Mouse (Mus musculus) right cerebral cortex, adult 2 months (tissue): Measurements from ENCODE around the gene Vipr2.
A peak's percentile ranks its signal among the peaks of the same experiment; 100 is the strongest.

ENCODE experiments used
- DNase-seq, 2 experiments: peaks; one replicate each; pipeline ENCODE4 v3.0.0; 2021 to 2022; ENCODE audit warnings: low spot score in 2 of 2

The Vipr2 gene

DNA sequence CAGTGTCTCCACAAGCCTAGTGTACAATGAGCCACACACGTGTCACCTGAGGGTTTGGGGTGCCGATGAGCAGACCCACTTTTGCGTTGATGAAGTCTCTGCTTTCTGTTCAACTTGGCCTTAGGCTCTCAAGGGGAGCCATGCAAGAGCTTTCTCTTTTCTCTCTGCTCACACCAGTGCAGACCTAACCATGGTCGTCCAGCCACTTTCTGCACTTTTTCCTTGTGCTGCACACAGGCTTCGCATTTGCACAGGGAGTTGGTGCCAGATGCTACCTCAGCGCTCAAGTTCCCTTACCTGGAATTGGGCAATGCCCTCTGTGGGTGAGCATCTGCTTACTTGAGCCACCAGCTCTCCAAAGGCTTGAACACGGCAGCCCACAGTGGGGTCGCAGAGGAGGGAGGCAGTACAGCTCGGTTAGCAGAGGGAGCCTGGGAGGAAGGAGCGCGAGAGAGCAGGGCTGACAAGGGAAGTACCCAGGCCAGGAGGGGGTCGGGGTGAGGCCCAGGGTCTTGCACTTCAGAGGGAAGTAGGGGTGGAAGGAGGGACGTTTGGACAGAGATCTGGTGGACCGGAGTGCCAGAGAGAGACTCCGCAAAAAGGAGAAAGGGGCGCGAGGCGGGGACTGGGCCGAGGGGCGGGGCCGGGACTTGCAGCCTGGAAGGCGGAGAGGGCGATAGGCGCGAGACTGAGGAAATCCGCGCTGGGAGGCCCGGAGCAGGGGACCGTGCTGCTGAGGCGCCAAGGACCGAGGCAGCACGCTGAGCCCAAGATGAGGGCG lies at the start of gene Vipr2:
Gene Vipr2, plus strand, starts transcription at position 653 of the 781 bp plus-strand sequence.
- DNase-seq, result peak in 1 of 2 experiments; percentile 7

DNA sequence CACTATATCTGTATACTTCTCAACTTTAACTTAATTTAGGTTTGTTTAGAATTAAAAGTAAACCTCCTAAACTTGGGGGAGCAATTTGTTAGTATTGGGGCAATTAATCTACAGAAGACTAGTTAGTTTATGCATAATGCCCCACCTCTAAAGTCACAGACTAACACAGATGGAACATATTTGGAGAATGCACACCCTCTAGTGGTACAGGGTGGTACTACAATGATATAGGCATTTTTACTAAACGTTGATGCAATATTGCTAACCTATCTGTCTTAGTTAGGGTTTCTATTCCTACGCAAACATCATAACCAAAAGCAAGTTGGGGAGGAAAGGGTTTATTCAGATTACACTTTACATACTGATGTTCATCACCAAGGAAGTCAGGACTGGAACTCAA lies 49.4 kb upstream of the Vipr2 start:
- DNase-seq, result no peak

DNA sequence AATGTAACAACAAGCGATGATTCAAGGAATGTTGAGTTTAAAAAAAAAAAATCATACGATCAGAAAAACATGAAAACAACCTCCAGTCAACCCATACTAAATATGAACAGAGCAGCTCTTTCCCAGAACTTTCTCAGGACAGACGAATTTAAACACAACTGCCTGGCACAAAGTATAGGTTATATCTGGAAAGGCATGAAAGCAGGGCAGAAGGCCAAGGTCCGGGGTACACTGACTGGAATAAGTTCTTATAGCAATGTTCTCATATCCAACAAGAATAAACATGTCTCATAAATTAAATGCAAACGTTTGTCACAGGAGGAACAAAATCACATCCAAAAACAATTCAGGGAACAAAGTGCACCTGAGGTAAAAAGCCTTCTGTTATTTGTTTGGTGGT lies 42.2 kb upstream of the Vipr2 start:
- no peak for DNase-seq

DNA sequence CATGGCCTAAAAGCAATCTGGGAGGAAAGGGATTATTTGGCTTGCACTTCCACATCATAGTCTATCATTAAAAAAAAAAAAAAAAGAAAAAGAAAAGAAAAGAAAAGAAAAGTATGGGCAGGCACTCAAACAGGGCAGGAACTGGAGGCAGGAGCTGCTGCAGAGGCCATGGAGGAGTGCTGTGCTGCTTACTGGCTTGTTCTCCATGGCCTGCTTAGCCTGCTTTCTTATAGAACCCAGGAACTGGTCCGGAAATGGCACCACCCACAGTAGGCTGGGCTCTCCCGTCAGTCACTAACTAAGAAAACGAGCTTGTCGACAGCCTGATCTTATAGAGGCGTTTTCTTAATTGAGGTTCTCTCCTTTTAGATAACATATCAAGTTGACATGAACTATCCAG lies 32.7 kb upstream of the Vipr2 start:
- DNase-seq, result no peak

DNA sequence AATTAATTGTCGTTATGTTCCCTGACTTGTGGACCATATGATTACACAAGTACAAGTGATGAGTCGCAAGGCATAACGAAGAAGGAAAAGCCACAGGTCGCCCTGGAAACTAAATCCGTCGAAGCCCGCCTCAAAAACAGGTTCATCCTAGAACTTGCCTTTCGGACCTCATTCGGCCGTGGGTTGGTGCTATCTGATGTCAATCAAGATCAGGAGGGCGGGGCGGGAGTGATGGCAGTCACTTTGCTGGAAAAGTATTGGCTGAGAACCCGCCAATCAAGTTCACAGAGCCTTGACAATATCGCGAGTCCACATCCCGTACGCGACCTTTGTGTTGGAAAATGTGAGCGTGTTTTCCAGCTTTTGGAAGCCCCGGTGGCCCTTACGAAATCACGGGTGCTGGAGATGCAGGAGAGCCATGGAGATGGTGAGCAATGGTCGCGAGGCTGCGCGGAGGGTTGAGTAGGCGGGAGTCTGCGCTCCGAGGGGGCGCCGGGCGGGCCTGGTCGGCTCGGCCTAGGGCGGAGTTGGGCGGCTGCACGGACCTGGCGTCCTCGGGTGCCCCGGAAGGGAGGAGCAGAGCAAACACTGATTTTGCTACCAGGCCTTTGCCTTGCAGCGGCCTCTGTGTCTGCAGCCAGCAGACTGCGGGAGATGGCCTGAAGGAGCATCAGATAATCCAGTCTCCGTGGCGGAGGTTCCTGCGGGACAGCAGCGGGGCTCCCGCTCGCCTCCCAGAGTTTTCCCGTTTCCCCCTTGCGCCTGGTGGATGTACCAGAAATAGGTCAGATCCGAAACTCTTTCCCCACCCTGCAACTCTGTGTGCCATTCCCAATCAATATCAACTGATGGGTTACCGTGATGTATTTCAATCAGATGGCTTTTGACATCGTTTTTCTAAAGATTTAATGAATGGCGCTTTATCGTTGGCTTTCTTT lies 29.8 kb upstream of the Vipr2 start, which contains the start of gene Zfp386:
Gene Zfp386, plus strand, starts transcription at position 285 of the 938 bp plus-strand sequence.
- peak; percentile 99 to 100 for DNase-seq

DNA sequence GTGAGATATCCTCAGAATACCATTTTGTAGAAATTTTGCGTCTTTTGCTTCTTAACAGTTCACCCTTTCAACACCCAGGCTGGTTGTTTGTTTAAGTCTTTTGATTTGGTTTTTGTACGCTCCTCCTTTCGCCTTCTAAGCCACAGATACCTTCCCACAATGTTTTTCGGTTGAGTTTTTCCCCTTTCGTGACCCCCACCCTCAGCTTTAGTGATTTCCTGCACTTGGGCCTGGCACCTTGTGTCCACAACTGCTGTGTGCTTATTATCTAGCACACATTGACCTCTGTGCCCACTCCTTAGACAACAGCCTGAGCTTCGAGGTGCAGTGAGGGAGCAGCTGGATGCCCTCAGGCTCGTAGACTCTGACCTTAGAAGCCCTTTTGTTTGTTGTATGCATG lies 28.8 kb upstream of the Vipr2 start:
- no peak for DNase-seq

DNA sequence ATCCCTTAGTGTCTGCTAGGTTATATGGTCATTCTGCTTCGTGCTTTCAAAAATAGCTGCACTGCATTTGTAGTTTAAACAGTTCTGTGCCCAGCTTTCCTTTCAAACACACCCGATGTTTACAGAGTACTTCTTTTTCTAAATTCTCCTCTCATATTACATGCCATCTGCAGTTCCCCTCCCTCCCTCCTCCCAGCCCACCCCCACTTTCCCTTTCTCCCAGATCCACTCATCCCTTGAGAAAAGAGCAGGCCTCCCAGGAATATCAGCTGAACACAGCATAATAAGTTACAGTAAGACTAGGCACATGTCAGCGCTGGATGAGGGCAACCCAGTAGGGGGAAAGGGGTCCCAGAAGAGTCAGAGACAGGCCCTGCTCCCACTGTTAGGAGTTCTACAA lies 28.3 kb upstream of the Vipr2 start:
- DNase-seq, result no peak

DNA sequence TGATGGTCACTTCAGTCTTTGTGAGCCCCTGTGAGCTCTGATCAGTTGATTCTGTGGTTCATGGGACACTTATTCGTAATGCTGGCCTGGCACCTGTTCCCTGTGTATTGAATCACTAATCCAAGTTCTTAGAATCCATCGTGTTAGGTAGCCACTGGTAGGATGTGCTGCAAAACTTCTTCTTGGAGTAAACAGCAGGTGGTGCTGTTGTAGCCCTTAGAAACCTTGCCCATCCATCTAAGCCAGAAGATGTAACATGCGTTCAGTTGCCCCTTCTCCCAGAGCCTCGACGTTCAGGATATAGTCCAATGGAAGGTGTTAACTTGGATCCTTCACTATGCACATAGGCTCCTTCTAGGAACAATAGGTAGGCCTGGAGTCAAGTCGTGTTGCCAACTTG lies 27.8 kb upstream of the Vipr2 start:
- no peak for DNase-seq

DNA sequence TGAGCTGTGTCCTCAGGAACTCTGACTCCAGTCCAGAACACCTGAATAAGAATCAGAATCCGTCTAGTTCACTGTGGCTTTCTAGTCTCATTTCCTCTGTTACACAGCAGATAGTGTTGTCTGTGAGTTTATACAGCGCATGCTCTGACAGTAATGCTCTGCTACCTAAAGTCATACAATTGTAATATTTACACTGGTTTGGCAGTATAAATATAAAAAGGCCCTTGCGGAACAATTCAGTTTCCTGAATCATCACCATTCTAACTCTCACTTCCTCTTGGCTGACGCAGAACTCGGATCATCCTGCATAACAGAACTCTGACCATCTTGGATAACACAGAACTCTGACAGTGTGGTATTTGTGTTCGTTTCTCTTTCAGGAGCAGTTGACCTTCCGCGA lies 23.2 kb upstream of the Vipr2 start:
- DNase-seq, result no peak

DNA sequence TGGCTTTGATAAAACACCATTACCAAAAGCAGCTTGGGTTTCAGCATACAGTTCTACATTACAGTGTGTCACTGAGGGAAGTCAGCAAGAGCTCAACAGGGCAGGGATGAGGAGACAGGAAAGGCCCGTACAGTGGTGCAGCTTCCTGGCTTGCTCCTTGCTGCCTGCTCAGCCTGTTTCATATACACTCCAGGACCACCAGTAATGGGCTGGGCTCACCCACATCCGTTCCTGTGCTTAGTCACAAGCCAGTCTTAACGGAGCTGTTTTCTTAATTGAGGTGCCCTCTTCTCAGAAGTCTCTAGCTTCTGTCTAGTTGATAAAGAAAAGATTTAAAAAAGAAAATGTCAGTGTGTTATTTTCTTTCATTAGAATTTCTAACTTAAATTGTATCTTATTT lies 21.4 kb upstream of the Vipr2 start:
- no peak for DNase-seq

DNA sequence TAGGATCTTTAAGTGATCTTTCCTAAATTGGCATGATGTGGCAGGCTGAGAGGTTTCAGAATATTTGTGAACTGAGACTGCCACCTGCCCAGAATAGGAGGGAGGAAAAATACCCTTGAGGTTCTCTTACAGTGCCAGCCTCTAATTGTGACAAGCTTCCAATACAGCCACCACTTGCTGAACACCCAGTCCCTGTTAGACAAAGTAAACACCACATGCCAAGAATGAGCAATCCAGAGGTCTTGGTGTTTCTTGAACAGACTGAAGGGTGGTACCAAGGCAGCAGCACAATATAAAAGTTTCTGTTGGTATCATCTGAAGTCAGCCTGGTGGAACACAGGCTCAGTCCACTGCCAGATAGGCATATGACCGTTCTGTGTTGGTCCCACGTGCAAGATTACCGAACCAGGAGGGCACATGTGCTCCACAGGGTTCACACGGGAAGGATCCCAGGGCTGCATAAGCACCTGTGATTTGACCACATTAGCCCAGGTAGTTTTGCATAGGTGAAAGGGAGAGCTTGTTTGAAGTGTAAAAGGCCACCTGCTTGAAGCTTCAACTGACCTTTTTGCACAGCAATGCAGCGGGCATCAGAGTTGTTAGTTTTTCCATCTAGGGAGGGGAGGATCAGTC lies 15.8 kb upstream of the Vipr2 start:
- no peak for DNase-seq

DNA sequence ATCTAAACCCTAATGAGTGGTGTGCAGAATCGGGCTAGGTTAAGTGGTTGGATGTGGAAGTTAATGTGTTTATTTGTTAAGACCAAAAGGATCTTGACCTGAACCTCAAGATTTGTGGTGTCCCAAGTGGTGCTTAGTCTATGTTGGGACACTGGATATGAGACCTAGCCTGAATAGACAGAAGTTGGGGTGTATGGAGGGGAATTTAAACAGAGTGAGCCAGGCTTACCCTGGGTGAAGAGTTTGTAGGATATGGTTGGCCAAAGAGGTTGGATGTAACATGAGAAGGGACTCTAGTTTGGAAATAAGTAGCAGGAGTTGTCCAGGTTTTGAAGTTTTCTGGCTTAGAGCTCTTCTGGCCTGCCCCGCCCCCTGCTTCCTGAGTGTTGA lies 15.3 kb upstream of the Vipr2 start:
- DNase-seq, result no peak

DNA sequence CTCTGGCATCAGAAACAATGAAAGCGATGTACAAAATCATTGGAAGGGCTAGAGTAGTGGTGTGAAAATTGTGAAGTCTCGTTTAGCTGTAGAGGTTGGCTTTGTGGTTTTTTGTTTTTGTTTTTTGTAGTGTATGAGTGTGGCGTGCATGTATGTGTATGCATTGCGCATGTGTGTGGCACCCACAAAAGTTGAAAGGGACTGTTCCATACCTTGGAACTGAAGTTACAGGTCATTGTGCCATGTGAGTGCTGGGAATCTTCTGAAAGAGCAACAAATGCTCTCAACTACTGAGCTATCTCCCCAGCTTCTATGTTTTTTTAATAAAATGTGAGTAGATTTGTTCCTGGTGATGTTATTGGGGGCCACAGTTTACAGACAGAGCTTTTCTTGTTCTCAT lies 14.5 kb upstream of the Vipr2 start:
- DNase-seq, result no peak

DNA sequence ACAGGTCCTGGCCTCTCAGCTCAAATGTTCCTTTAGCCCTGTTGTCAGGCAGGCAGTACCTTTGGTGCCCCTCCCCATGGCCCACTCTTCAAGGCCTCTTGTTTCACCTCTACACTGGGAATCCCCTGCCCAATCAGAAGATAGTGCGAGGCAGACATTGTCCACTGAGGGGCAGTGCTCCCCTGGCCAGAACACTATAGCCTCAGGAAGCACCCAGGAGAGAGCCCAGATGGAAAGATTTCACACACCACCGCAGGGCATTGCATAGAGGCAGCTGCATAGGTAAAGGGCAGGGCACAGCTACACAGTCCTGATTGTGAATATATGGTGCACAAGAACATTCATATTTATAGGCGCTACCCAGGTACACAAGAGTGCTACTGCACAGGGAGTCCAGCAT lies 6.5 kb upstream of the Vipr2 start:
- peak; percentile 41 to 57 for DNase-seq

DNA sequence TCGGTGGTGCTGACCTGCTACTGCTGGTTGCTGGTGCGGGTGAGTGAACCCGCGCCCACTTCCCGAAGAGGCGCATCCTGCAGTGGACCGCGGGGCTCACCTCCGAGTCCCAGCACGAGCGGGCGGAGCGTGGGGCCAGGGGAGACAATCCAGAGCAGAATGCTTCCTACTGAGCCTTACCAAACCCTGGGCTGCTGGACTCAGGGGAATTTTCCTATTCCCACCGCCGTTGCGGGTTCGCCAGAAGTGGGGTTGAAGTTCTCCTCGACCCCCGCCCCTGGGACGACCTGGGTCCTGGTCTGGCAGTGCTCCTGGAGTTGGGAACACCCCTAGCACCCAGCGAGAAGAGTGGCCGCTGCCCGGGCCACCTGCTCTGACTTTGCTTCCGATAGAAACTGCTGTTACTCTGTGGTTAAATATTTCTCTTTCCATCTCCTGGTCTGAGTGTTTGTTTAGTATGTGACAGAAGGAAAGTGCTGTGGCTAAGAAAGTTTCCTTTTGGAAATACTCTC lies 385 bp downstream of the Vipr2 start:
- DNase-seq, result no peak

DNA sequence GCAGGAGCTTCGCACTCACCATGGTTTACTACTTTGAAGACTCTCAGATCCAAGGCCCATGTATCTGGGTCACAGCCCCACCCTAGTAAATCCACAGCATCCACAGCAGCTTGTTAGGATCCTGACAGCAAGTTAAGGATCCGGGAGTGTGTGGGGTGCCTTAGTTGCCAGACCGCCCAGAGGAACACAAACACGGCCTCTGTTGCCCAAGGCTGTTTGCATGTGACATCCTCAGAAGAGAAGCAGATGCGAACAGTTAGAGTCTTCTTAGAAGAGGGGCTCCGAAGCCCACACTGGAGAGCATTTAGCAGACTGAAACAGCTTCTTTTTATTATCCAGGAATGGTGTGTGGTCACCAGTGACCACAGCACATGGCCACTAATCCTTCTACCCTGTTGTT lies 5.6 kb downstream of the Vipr2 start:
- DNase-seq, result no peak

DNA sequence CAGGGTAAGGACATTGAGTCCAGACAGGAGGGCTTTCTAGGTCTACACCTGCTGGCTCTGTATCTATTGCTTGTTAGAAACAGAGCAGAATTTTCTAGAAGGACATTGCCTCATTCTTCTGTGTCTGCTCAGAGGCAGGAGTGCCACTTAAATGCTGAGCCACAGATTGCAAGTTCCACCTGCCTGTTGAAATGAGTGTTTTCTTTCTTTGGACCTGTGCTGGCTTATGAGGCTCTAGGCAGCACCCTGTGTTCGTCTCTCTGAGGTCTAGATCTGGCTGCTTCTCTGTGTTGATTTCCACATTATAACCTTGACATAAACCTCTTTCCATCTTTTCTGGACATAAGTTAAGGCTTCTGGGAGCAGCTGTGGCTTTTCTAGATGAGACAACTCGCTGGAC lies 6.8 kb downstream of the Vipr2 start:
- DNase-seq, result no peak

DNA sequence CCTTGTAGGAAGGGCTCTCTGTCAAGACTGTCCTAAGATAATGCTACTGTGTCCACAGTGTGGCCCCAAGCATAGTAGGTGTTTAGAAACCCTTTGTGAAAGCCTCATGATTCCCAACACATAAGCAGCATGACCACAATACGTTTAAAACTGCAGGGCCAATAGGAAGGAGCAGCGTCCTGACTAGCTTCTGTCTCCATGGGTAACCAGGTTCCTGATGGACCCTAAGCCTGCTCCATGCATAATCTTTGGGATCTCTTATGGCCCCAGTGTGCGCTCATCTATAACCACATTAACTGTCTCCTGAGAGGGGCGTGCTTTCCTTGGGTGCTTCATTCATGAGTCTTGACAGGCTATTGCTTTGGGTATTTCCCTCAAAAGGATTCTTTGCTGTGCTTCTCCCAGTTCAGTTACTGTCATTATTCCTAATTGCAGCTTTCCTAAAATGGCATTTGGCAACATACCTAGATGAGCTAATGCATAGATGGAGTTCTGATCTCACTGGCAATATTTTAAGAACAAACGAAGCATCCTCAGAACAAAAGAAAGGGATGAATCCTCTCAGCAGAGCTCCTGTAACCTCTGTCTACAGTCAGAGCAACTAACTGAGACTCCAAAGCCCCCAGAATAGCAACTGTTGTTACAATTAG lies 9.6 kb downstream of the Vipr2 start:
- DNase-seq, result no peak

DNA sequence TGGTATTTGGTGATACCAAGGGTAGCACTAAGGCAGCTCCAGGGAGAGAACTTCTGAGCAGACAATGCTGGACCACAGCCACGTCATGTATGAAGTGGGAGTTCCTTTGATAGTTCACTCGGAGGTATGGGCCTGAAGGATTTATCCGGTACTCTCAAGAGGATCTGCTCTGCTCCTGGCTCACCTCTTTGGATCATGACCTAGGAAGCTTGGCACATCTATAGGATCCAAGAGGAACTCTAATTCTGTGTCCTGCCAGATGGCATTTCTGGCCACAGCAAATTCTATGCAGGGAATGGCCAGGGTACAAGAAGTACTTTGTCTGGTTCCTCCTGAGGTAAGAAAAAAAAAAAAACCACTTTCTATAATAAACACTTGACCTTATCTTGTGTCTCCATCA lies 12.3 kb downstream of the Vipr2 start:
- DNase-seq, result no peak

DNA sequence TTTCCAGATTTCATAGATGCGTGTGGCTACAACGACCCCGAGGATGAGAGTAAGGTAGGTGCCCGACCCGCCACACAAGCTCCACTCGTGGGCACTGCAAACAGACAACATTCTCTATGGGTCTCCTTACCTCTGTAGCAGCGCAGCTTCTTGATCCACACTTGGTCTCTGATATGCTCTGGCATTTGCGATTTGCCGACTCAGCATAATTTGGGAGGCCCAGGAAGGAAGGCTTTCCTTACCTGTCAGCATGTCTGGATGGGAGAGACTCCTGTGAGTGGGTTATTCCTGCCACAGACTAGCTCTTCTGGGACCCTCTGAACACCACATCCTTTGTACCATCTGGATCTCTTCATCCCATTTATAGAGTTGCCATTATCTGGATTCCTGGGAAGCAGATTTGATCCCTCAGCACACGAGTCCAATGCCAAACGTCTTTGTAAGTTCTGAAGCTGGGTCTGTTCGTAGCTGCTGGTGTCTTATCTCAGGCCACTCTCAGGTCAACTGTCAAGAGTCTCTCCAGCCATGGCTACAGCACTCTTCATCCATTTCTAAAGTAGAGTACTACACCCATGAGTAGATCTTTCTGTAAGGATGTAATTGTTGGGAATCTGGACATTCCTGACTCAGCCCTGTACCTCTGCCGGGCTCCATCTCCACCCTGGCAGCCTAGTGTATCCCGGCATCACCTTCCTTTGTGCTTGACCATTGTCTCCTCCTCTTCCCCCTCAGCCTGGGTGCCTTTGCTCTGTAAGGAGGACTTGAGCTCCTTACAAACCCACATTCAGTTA lies 17.4 kb downstream of the Vipr2 start:
- no peak for DNase-seq

DNA sequence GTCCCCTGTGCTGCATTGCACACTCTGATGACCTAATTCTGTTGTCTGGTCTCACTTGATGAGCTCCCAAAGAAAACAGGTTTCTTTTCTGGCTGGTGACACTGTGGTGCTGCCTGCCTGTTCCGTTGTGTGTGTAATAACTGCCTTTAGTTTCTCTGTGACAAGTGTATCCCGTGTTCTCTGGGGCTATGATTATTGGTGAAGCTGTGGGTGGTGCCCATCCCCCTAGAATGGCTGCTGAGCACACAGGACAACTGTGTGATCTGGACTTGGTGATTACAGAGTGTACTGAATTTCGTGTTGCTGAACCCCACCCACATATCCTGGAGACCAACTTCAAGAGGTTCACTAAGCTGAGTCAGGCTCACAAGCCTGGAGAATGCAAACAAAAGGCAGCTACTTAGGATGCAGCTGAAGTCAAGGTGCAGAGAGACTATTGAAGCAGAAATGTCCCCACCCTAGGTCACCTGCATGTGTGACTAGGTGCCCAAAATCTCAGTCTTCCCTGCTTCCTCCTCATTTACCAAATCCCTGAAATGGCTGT lies 18.9 kb downstream of the Vipr2 start:
- no peak for DNase-seq
